Mouse (Mus musculus): ENCODE measurements around the gene Spata31d1a.
"Not testable (repeated sequence)": the region's sequence is repeated elsewhere in the genome, so short reads cannot be mapped to it uniquely, and the experiment has no call there.

DNA sequence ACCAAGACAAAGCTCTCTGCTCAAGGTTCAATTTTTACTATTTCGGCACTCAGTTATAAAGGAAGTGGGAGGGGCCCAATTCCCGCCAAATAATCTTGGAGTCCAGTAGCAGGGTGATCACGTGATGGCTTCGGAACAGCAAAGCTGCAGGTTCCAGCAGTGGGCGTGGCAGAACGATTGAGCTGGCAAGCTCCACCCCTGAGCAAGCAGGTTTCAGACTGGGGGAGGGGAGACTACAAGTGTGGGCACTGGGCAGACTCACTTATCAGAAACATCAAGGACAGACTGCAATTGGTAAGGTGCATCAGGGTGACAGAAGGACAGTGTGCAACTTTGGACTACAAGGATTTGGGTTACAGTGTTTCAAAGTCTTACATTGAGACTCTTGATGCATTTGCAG lies 24.2 kb upstream of the Spata31d1a start:
- TF ChIP-seq CTCF (conservative IDR thresholded peaks at IDR 0.05; ENCODE audit: insufficient read depth, insufficient read length, low read depth, low read length); POLR2A (IDR thresholded peaks at IDR 0.05; ENCODE audit: low read depth, low read length): not testable (repeated sequence)

Data from kidney, adult 2 months (tissue).